Mouse (Mus musculus): Measurements from ENCODE around the gene Acvr1c.

The Acvr1c gene

DNA sequence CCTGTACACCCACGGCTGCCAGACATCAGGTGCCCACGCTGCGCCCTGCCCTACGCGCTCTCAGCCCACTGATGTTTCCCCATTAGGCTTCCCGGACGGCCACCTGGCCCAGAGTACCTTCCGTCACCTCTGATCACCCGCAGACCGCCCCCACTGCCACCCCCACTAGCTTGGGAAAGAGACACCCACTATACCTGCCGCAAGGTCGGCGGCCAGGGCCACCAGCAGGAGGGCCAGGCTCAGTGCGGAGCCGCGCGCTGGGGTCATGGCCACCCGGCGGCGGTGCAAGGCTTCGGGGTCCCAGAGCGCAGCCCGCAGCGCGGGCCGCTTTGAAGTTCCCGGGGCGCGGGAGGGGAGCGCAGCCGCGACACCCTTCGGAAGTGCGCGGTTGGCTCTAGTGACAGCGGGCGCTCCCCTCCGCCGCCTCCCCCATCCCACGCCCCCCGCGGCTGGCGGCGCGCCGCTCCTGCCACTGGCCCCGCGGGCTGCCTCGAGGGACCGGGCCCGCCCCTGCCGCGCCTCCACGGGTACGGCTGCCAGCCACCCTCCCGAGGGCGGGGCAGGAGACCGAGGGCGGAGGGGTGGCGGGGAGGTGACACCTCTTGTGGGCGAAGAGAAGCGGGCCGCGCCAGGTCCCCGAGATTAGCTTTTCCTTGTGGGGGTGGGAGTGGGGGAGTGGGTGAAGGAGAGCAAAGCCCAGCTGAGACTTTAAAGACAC is at the start of gene Acvr1c:
TSS of gene Acvr1c (minus strand) at position 482 of the 718 bp plus-strand sequence.
- peak; percentile 20 for DNase-seq (ENCODE audit: low read depth)

DNA sequence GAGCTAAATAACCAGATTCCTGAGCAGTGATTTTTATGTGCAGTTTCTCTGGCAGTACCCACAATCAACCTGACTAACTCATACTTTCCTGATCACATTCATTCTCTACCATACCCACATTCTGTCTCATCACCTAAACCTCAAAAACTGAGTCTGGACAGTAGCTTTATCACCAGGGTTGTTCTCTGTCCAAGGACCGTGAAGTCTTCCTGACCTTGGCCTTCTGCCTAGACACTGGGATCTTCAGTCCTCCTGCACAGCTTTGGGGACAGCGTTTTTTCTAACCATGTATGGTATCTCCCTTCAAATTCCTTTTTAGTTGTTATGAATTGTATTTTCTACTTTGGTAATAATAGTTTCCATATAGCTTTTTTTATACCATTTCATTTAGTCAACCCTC is 45.8 kb upstream of the Acvr1c start:
- DNase-seq (ENCODE audit: low read depth): no peak

DNA sequence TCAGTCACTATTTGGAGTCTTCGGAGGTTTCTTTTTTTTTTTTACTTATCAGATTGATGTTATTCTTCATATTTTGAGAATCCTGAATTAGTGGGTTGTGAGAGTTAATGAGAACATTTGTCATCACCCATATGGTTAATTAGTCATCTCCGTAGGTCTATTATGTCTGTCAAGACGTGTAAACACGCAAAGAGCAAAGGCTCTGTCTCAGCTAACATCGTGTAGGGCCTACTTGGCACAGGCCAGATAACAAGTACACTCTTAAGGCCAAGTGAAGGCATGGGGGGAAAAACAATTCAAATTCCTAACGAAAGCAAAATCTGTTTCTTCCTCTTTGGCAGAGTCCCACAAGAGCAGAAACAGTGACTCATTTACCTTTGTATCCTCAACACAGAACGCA is 30.9 kb upstream of the Acvr1c start:
- no peak for DNase-seq (ENCODE audit: low read depth)

DNA sequence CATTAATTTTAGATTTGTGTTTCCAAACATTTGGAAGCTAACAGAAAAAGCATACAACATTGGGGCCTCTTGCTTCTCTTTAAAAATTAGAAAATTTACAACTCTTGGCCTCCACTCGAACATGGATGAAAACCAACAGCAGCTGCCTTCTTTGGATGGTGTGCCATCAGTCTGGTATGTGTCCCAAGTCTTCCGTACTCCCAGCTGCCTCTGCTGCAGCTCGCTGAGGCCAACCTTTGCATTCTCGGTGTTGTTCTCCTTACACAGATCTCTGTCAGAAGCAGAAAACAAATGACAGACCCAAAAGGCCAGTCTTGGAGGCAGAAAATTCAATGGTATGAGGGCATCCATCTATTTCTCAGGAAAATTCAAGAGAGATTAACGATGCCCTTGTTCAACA is 22.3 kb upstream of the Acvr1c start:
- DNase-seq (ENCODE audit: low read depth): no peak

DNA sequence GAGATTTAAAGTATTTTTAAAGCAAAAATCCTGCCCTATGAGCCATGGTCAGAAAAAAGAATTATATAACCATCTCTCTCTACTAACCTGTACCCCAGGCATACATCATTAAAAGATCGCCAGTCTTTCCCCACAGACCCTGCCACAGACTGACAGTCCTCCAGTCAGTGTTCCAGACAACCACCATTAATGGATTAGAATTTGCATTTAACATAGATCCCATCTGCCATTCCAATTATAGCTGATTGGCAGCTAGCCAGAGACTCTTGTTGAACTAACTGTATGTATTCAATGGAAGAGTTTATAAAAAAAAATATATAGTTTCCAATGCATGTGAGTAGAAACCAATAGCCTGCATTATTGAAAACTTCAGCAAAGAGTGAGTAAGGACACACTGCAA is 21.8 kb upstream of the Acvr1c start:
- no peak for DNase-seq (ENCODE audit: low read depth)

DNA sequence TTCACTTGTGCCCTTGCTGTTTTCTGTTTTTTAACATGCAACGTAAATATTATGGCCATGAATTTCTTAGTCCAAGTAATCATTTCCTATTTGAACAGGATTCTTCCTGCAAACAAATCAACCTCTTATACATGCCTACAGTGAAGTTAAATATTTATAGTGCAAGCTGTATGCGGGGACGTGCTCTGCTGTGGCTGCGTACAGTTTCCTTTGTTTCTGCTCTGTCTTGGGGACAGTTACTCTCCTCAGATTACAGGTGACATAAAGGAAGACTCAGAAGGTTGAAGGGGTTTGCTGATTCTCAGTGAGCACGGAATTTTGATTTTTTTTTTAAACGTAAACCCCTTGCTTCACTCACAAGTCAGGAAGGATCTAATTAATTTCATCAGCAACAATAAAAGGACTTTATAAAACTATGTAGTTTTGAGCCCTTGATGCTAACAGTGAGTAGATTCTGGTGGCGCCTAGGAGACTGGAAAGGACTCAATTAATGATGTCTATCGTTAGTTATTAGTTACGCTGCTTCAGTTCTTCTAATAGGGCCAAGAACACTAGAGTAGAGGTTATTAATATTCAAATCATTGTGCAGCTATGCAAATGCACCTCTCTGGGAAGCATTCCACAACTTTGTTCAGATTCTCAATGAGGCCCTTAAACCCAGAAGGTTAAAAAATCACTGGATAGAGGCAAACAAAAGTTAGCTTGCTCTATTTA is 19.9 kb upstream of the Acvr1c start:
- no peak for DNase-seq (ENCODE audit: low read depth)

DNA sequence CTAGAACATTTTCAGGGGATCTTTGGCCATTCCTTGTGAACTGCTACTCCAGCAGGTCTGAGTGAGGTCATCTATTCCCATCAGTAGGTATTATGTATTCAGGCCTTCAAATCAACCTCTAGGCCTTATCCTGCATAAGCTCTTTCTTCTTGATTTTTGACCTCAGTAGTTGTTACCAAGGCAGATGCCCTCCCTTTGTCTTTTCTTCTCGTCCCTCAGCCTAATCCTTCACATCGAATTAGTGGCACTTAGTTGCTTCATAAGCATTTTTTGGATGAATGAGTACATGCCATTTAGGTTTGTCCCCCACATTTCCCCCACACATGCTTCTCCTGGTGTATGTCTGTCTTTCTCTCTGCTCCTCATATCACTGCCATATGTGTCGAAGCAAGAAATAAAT is 8.5 kb upstream of the Acvr1c start:
- DNase-seq (ENCODE audit: low read depth): no peak

DNA sequence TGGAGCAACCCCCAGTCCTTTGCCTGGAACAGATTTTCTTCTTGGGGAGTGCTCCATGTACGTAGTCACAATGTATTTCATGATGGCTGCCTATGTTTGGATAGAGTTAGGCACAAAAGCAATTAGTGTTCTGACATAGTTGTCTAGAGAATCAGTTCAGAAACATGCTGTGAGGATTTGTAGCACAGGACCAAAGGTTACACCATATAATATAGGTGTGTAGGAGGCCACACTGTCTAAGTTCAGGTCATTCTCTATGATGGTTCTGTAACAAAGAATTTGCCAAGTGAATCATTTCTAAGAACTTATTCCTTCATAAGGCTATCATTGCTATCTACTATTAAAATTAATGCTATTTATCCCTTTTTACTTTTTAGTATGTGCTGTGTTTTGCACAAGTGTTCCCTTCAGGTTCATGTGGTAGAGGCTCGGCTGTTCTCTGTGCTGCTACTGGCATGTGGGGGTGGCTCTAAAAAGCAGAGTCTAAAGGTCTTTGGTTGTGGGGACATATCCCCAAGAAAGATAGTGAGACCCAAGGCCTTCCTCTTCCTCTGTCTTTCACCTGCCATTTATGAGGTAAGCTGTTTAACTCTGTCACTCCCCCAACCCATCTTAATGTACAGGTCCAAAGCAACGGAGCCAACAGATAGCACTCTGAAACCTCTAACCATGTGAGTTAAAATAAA is 3.8 kb upstream of the Acvr1c start:
- no peak for DNase-seq (ENCODE audit: low read depth)

DNA sequence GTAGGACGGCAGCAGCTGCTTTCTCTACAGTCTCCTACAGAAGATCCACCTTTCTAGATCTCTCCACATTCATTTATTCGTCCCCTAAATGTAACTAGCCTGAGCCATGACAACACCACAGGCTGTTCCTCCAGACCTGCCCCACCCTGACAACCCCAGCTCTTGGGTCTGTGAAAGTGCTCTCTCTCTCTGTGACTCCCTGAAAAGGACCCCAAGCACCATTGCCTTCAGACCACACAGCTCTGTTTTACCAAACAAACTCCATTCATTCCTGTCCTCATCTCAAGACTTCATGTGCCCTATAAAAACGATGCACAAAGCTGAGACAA is 401 bp upstream of the Acvr1c start:
- DNase-seq (ENCODE audit: low read depth): no peak

DNA sequence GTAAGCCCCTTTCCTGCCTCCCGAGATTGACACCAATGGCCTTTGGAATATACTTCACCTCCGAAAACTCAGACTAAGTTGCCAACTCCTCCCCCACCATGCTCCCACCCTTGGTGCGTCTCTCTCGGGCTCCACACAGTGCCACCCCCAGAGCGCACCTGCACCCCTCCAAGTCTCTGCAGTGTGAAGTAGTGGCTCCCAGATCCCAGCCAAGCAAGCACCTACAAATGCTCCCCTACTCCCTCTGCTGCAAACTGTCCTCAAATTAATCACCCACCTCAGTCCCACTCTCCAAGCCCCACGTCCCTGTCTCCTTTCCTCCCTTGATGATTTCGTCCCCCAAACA is 654 bp downstream of the Acvr1c start:
- DNase-seq (ENCODE audit: low read depth): no peak

DNA sequence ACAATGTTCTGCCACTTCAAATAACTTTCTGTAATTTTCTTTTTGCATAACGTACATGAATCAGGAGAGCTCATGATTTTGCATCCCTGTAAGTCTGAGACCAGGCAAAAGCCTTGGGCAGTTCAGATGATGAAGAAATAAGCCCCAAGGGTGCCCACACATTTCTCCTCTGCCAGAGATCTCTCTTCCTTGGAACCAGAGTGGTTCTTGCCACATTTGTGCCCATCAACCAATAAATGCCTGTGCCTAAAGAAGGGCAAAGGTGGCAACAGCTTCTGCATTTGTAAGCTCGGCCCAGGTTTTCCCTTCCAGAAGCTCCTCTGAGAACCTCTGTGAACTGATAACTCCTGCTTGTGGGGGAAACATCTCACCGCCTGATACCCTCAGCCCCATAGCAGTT is 3.3 kb downstream of the Acvr1c start:
- no peak for DNase-seq (ENCODE audit: low read depth)

DNA sequence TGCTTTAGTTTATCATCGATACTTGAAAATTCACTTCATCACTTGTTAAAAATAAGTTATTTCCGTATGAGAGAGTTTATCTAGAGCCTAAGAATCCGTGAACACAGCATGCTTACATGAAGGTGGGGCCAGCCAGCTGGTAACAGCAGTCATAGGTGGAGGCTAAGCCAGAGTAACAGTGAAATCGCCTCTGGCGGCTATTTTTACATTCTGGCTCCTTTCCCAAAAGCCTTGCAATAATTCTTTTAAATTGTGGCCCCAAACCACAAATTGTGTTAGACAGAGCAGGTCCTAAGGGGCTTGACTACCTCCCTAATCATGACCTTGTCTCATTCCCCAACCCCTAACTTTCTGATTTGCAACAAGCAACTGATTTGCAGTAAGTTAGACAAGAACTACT is 4.8 kb downstream of the Acvr1c start:
- no peak for DNase-seq (ENCODE audit: low read depth)

DNA sequence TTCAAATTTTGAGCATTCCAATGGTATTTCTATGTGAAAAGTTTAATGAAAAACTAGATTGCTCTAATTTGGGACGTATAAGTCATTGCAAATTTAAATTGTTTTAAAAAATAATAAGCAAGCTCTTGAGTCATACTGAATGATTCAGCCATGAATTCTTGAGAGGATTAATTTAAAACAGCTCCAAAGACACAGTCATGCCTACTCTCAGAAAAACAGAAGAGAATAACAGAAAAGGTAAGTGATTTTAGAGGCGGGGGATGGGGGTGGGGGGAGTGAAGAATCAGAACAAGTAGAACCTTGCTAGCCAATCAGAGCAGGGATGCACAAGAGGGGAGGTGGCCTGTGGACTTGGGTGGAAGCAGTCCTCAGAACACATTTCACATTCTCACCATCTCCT is 7.0 kb downstream of the Acvr1c start:
- DNase-seq (ENCODE audit: low read depth): no peak

DNA sequence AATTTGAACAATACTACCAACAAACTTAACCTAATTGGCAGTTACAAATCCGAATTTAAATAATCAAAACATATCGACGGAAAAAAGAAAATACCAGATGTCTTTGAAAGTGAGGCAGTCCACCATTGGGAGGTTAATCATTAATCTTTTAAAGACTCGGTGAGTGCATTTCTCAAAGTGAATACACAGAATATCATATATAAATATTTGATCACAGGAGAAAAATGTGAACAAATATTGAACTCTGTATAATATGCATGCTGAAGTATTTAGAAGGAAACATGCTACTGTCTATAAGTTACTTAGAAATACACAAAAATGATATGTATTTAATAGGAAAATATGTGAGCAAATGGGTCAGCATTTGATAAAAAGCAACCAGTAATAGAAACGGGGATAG is 21.0 kb downstream of the Acvr1c start:
- DNase-seq (ENCODE audit: low read depth): no peak

DNA sequence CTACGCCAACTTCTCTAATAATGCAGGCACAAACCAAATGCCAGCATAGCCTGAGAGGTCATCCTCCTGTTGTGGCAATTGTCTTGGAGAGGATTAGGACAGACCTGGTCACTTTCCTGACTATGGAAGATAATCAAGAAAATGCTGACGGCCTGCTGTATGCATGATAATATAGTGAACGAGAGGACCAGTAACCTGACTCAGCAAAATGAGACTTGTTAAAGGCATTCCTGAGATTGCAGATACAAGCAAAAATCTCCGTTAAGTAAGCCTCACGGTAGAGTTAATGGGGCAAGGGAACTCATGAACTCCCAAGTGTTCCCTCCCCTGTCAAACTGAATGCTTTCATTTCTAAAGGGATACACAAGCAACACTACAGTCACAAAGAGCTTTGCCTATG is 28.1 kb downstream of the Acvr1c start:
- no peak for DNase-seq (ENCODE audit: low read depth)

DNA sequence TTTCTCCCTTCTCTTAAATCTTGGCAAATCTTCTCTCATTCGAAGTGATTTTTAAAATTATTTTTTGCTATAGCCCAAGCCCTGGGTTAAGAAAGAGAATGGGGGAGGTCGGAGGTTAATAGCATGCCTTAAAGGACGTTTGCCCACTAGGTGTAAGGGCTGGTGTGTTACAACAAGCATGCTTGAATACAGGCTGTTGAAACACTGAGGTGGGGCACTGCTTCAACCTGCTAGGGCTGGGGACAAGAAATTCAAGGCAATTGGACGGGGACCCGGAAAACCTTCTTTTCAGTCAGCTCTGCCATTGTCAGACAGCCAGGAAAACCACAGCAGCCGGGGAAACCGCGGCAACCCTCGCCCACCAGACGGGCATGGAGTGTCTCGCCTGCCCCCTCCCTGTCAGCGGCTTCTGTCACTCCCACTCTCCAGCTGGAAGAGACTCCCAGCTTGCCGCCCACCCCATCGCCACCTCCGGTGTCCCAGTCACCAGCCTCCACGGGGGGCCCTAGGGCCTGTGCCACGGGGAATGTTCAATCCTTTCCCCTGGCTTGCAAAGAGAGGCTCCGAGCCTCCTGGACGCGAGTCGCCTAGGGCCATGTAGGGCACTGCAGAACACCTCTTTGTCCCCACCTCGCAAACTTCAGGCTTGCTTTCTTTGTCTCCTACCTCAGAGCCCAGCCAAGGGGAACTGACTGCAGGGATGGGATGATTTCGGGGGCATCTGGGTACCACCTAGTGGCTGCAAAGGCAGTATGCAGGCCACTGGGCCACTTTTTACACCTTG is 33.4 kb downstream of the Acvr1c start:
- DNase-seq (ENCODE audit: low read depth): peak; percentile 32

DNA sequence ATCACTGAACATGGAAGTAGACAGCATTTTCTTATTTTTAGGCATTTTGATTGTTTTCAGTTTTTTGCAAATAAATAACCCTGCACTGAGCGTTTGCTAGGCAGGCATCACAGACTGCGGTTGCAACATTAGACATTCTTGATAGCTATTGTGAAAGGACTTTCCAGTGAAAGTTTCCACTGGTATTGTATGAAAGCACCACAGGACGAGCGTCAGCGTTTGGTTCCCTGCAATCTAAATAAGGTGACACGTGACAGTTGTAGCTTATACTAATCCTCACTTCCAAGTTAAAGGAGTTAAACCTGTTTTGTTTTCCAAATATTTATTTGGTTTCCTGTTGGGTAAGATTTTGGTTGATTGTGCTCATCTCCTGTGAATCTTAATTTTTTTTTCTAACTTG is 34.4 kb downstream of the Acvr1c start:
- no peak for DNase-seq (ENCODE audit: low read depth)

DNA sequence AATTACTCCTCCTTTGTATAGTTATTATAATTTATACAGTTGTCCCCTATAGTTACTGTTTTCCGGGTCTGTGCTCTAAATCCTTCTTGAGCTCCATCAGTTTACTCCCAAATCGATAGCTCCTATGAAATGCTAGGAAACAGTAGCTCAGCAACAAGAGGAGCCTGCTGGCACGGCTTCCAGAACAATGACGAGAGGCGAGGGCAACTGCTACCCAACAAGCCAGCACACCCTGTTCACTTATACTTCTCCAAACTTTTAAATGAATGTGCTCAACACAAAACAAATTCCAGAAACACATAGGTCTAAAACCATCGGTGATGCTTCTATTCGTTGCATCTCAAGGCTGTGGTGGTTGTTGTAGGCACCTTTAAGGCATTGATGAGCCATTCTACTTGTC is 41.5 kb downstream of the Acvr1c start:
- no peak for DNase-seq (ENCODE audit: low read depth)

DNA sequence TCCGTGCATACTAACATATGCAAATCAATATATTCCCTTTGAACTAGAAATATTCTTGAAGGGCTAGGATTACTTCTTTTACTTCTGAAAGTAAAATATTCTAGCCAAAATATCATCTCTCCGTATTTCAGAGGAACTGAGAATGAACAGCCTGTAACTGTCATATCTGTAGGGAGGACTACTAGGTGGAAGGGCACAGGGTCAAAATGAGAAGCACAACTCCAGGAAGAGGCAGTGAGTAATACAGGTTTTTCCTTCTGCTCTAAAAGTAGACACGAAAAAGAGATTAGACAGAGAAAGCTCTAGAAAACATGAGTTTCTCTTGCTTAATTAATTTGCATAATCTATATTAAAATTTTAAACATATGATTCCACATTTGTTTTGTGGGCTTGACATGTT is 48.0 kb downstream of the Acvr1c start:
- no peak for DNase-seq (ENCODE audit: low read depth)

DNA sequence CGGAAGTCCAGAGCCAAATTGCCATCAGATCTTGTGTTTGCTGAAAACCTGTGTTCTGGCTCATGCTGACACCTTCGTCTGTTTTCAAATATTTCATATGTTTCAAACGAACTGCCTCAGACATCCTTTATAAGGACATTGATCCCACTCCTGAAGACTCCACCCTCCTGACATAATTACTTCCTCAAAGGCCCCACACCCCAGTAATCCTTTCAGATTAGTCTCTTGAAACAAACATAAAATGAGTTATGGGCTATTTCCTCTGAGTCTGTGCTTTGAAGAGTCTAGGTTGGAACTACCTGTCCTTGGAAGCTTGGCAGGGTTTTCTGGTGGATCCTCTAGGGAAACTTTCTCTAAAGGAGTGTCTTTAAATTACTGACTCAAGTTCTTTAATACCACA is 53.2 kb downstream of the Acvr1c start:
- no peak for DNase-seq (ENCODE audit: low read depth)

DNA sequence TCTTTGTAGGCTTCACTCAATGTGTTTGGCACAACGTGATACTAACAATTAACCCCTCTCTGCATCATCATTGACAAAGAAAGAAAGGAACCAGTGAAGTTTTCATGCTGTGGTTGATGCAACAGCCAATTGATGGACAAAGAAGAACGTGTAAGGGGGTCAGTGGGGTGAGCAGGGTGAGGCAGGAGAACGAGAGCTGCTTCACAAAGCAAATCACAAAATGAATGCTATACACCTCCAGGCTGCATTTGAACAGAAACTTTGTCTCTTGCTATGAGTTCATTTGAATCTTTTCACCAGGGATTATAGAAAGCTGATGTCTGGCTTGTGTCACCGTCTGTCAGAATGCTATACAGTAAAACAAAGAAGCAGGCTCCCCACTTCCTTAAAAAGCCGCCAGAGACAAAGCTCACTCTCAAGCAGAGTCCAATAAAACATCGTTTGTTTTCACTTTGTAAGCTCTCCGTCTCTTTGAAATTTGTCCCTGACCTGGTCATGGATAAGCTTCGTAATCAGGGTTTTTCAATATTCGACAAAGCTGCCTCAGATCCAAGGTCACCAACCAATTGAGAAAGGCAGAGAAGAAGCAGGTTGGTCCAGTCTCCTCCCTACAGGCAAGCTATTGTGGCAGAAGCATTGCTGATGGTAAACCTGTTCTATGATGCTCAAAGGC is 67.8 kb downstream of the Acvr1c start:
- DNase-seq (ENCODE audit: low read depth): no peak

DNA sequence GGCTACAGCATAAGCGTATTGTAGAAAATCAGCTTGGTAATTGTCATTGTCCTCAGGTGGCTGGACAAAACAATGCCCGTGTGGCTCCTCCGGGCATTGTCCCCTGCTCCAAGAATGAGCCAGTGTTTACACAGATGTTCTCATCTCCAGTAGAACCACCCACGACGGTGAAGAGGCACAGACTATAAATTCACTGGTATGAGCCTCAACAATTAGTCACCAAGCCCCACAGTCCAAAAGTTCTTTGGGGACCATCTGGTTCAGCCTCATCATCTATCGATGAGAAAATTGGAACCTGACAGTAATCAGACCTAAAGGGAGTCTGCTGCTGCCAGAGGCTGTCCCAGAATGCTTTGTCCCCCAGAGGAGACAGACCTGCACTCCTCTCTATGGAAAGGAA is 68.4 kb downstream of the Acvr1c start:
- no peak for DNase-seq (ENCODE audit: low read depth)

All from c-Kit-positive CD71-negative TER-119-negative erythroid progenitor cells, embryonic 14.5 days (primary cell).